Mouse (Mus musculus): ENCODE data around the gene 2310030G06Rik. TPM values are rescaled to one million over a fixed set of nuclear protein-coding genes. Genes with fewer than 3 reads are reported as not detected.

2310030G06Rik gene
- polyA plus RNA-seq, 1 experiment from 2014 or later, result not detected

DNA sequence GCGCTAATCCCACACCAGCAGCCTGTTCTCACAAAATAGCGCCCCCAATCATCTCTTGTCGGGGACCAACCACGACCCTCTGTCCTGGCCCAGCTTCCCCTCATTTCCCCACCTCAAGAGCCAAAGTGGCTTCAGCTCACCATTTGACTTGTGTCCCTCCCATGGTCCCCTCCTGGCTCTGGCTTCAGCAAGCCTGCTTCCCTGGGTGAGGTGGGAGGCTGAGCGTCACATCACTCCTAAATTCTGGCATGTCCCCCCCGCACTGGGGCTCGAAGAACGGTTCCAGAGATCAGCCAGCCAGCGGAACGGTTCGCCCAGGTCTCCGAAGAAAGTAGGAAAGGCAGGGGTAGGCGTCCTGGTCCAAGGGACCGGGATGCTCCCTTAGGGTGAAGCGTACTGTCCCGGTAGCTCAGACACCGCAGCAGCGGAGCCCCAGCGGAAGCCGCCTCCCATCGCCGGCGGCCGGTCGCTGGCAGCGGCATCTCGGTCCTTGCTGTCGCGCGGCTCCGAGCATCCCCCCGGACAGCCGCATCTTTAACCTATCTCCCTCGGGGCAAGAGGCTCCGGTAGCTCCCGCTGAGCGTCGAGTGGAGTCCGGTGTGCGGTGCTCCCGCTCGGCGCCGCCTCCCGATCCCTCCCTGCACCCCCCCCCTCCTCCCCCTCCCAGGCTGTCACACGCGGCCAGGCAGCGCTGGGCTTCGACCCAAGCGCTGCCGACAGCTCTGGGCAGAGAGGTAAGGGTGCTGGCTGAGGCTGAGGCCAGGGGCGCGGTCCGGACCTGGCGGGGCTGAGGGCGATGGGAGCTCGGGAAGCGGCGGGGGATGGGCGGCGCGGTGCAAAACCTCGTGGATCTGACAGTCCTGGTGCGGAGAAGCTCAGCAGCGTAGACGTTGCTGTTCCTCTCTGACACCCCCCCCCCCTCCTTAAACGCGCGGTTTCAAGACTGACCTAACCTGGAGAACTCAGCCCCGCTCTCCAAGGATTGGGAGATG, 47.6 kb downstream of the 2310030G06Rik start:
- Histone ChIP-seq H3K4me3 (ENCODE audit: inconsistent target) (no peak overlapping the region), H3K27ac (no peak overlapping the region), H3K36me3 (ENCODE audit: inconsistent target) (no peaks in the 10 kb centered on the region), H3K79me2 (ENCODE audit: inconsistent target) (no peaks in the 10 kb centered on the region)
- 3% methylated on average over 63 of the region's 70 CpGs for WGBS (ENCODE audit: missing documents)

DNA sequence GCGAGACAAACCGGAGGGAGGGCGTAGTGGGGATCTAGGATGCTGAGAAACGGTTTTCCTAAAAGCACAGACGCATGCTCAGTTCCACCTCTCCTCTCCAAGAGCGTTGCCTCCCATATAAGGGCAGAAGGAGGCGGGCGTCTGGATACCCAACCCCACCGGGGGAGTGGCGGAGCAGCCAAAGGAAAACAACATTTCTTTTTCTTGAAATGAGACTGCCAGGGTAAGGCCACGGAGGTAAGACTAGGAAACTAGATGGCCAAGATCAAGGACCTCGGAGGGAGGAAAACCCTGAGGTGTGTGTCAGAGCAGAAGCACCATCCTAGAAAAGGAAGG, 48.7 kb downstream of the 2310030G06Rik start:
- 6% methylated on average over 12 of the region's 12 CpGs for WGBS (ENCODE audit: missing documents)
- Histone ChIP-seq H3K27ac (no peak overlapping the region), H3K36me3 (ENCODE audit: inconsistent target) (no peaks in the 10 kb centered on the region), H3K4me3 (ENCODE audit: inconsistent target) (no peak overlapping the region), H3K79me2 (ENCODE audit: inconsistent target) (no peaks in the 10 kb centered on the region)

DNA sequence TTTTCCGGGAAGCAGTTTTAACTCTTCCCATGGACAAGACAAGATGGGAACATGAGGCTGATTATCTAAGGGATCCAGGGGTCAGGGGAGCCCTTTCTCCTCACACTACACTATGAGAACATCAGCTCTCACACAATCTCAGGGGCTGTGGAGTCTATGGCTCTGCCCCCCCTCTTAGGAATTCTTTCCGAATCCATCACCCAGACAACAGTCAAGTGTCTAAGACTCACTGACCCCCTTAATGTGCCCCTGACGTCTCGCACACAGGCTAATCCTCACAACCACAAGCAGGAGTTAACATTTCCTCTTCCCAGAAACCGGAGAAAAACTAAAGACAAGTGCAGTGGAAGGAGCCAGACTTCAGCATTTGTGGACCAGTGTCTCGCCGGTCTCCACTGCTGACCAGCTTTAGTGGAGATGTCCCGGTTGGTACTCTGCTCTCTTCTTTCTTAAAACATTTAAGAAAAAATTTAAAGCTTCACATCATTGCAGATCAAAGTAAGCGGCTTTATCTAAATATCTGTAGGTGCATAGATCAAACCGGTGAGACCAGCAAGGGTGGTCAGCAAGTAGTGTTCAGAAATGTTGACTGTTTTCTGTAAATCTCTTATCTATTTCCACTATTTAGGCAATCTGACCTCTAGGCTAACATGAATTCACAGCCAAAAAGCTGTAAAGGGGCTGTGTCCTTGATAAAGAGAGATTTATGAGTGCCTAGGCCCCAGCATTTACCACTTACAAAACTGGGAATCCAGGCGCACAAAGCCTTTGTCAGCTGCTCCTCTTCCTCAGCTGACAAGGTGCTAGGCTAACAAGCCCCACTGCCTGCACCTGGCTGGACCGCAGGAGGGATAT, 49.3 kb downstream of the 2310030G06Rik start:
- Histone ChIP-seq H3K36me3 (ENCODE audit: inconsistent target) (no peaks in the 10 kb centered on the region), H3K79me2 (ENCODE audit: inconsistent target) (no peaks in the 10 kb centered on the region), H3K4me3 (ENCODE audit: inconsistent target) (no peak overlapping the region), H3K27ac (no peak overlapping the region)
- WGBS (ENCODE audit: missing documents), result 75% methylated on average over 12 of the region's 12 CpGs

DNA sequence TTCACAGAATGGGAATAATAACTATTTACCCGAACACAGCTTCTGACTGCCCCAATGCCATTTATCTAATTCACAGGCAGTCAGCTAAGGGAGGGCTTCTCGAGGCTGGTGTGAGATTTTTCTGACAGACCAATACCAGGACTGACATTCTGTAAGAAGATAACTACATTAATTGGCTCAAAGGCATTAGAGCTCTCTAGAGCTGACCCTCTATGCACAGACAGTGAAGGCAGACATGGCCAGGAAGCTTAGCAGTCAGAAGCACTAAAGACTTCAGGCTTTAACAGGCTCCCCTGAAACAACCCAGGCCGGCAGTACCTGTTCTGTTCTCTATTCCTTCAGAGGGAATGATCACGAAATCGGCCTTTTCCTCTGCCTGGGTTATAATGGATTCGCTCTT, 51.2 kb downstream of the 2310030G06Rik start:
- Histone ChIP-seq H3K79me2 (ENCODE audit: inconsistent target) (no peaks in the 10 kb centered on the region), H3K36me3 (ENCODE audit: inconsistent target) (no peaks in the 10 kb centered on the region), H3K27ac (no peak overlapping the region), H3K4me3 (ENCODE audit: inconsistent target) (no peak overlapping the region)
- WGBS (ENCODE audit: missing documents), result 93% methylated on average over 6 of the region's 6 CpGs

DNA sequence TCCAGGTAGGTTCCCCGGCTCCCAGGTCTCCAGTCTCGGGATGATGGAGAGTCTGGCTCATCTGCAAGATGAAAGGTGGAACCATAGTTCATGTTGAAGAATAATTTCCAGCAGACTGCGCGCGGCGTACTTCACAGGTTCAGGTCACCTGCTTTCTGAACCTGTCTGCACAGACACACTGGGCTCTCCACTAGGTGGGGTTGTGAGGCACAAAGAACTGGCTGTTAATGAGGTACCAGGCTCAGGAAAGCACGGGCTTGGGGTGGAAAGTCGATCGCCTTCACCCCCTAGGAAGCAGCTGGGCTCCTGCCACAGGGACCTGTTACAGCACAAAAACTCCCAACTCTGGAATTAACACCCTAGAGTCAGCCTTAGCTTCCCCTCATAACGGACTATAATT, 52.7 kb downstream of the 2310030G06Rik start:
- Histone ChIP-seq H3K36me3 (ENCODE audit: inconsistent target) (no peaks in the 10 kb centered on the region), H3K79me2 (ENCODE audit: inconsistent target) (no peaks in the 10 kb centered on the region), H3K4me3 (ENCODE audit: inconsistent target) (no peak overlapping the region), H3K27ac (no peak overlapping the region)
- 17% methylated on average over 10 of the region's 10 CpGs for WGBS (ENCODE audit: missing documents)

DNA sequence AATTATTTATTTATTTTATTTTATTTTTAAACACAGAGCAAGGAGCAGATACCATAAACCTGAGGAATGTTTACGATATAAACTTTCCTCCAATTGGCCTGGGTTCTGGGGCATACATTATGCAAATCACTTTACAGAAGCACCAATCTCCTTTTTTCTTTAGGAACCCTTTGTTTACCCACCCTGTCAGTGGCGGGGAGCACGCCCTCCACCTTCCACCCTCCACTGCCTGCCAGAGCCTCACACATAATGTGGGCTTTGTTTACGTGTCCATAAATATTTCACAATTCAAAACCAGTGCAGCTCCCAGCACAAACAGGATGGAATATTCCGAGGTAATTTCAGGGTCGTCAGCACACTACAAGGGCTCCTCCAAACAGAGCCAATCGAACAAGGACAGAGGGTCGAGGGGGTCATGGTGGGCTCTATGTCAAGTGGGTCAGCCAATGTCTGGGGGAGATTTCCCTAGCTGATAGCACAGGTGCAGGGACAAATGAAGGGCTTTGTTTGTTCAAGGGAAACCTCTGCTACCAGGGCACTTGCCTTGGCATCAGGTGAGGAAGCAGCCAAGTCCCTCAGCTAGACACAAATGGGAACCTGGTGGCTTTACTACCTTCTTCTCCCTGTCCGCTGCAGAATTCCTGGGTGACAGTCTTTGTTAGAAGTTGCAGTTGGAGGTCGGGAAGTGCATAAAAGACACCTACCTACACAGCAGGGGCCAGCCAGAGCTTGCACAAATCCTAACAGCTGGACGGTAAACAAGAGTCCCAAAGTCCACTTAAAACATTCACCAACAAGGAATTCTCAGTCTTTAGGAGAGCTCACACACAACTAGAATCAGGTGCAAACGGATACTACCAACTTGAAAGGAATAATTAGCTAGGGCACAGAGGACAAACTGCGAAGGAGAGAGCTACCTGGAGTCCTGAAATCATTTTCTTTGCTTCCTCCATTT, 53.4 kb downstream of the 2310030G06Rik start:
- Histone ChIP-seq H3K27ac (no peak overlapping the region), H3K79me2 (ENCODE audit: inconsistent target) (no peaks in the 10 kb centered on the region), H3K4me3 (ENCODE audit: inconsistent target) (no peak overlapping the region), H3K36me3 (ENCODE audit: inconsistent target) (no peaks in the 10 kb centered on the region)
- WGBS (ENCODE audit: missing documents), result 65% methylated on average over 13 of the region's 13 CpGs

Other genes starting within 250 kb of the 2310030G06Rik start
- gene Pts, start 217.8 kb downstream of the 2310030G06Rik start, polyA plus RNA-seq (2018), result 36.6 to 64.4 TPM (median 48.4 TPM) in 3 replicates
- 44.2 to 59.1 TPM (median 54.5 TPM) in 3 replicates for gene Il18, start 191.7 kb downstream of the 2310030G06Rik start, polyA plus RNA-seq (2018)
- 2.7 to 3.6 TPM (median 2.9 TPM) in 3 replicates for gene Bco2, start 191.4 kb downstream of the 2310030G06Rik start, polyA plus RNA-seq (2018)
- not detected in 3 replicates for gene Tex12, start 185.2 kb downstream of the 2310030G06Rik start, polyA plus RNA-seq (2018)
- 84.1 to 152 TPM (median 148 TPM) in 3 replicates for gene Sdhd, start 142.7 kb downstream of the 2310030G06Rik start, polyA plus RNA-seq (2018)
- gene Timm8b, start 142.6 kb downstream of the 2310030G06Rik start, polyA plus RNA-seq (2018), result 108 to 125 TPM (median 123 TPM) in 3 replicates
- gene Pih1d2, start 129.2 kb downstream of the 2310030G06Rik start, polyA plus RNA-seq (2018), result 0.34 to 1.1 TPM (median 0.45 TPM) in 3 replicates
- 17.0 to 40.6 TPM (median 19.3 TPM) in 3 replicates for gene Nkapd1, start 129.1 kb downstream of the 2310030G06Rik start, polyA plus RNA-seq (2018)
- gene Dlat, start 86.8 kb downstream of the 2310030G06Rik start, polyA plus RNA-seq (2018), result 17.0 to 33.3 TPM (median 24.8 TPM) in 3 replicates
- 0.03 TPM in 1 of 3 replicates, not detected in the others for gene Dixdc1, start 7.0 kb downstream of the 2310030G06Rik start, polyA plus RNA-seq (2018)
- 0.48 to 0.95 TPM (median 0.95 TPM) in 3 replicates for gene Cryab, start 4.8 kb upstream of the 2310030G06Rik start, polyA plus RNA-seq (2018)
- not detected in 3 replicates for gene Hspb2, start 5.8 kb upstream of the 2310030G06Rik start, polyA plus RNA-seq (2018)
- 2.4 to 5.8 TPM (median 2.7 TPM) in 3 replicates for gene Fdxacb1, start 21.7 kb upstream of the 2310030G06Rik start, polyA plus RNA-seq (2018)
- gene Alg9, start 28.5 kb upstream of the 2310030G06Rik start, polyA plus RNA-seq (2018), result 15.2 to 18.8 TPM (median 15.5 TPM) in 3 replicates
- gene 1110032A03Rik, start 29.0 kb upstream of the 2310030G06Rik start, polyA plus RNA-seq (2018), result 11.0 to 58.1 TPM (median 28.0 TPM) in 3 replicates
- 14.4 to 23.7 TPM (median 14.9 TPM) in 3 replicates for gene Ppp2r1b, start 98.8 kb upstream of the 2310030G06Rik start, polyA plus RNA-seq (2018)

All from macrophage (primary cell).